In the genomic region with DNA sequence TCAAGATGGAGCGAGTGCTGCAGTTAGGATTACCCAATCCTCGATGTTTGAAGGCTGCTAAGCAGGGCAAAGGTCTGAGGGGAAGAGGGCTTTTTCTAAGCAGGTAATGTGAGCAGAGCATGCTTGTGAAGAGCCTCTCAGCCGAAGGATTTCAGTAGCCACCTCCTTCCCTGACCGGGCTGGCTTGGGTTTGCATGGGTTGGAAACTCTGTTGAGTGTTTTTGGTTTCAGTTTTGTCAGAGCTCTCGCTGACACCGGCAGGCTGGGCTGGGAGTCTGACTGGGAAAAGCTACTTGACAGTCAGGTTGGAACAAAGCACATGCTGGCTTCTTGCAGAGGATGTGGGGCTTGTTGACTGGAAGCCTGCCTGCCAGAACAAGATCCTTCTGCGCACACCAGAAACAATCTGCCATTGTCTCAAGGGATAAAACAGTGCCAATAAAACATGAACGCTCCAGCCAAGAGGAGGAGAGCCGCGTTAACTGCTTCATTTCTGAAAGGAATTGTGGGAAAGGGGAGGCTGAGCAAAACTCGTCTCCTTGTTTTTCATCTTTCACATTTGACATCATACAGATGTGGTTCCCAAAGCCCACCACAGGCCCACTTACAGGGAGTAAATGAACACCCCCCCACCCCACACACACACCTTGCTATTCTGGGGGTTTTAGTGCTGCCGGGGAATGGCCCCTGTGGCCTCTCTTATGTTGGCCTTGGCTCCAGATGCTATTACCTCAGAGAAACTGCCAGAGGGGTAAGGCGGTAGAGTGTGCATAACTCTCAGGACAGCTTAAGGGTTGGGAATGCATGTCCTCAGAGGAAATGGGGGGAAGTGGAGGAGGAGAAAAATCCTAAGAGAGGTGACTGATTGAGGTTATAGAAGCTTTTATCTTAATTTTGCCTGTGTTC, we compare ENCODE assay signal across 7 mouse cellular contexts.
DNase-seq lines count a peak whose midpoint lies in the region.

No protein-coding gene starts in this region.

- DNase-seq in adrenal gland, postnatal 25 days = peak; percentile 56
- peak; percentile 48 for DNase-seq in embryo, embryonic 11 days
- DNase-seq in gastrocnemius, postnatal 25 days = peak; percentile 84
- DNase-seq in induced T-regulatory cell, adult 2 months (ENCODE audit: low read depth) = peak; percentile 39
- peak; percentile 58 to 66 for DNase-seq in left cerebral cortex, adult 18-20 months (ENCODE audit: low spot score in 2 of 2)
- peak; percentile 87 for DNase-seq in lung, postnatal 25 days (ENCODE audit: low spot score)
- peak; percentile 72 for DNase-seq in retina, postnatal 1 day

Comparison
In these comparisons a context has a peak if more than half of its experiments do, and no peak if none do; other contexts are left out.
1. Peak in every context shown above with its lines: DNase-seq.